Mouse (Mus musculus) layer of hippocampus, postnatal 10 days (tissue): ENCODE measurements at regions not wholly inside any gene's neighbourhood (a gene's known extent, or its start where the extent isn't known, plus 50 kb on each side); places are given as distances from the start of the nearest gene placed in this dataset.

Experiments
- DNase-seq, 2 experiments: peaks; one replicate each; pipeline ENCODE4 v3.0.0; 2021; ENCODE audit warnings: low spot score in 2 of 2

GRCm38 (mm10) chr9:31583983-31584382 is 119.7 kb upstream of the Tmem45b start:
- DNase-seq: no peak

GRCm38 (mm10) chr9:31582947-31583346 is 118.7 kb upstream of the Tmem45b start:
- DNase-seq: no peak

- no peak for DNase-seq
Observed at GRCm38 (mm10) chr9:31578506-31579173, 114.4 kb upstream of the Tmem45b start.

- peak; percentile 20 to 35 for DNase-seq
Observed at GRCm38 (mm10) chr9:31577066-31577465, 112.8 kb upstream of the Tmem45b start.

- no peak for DNase-seq
Observed at GRCm38 (mm10) chr9:31567029-31567428, 102.8 kb upstream of the Tmem45b start.

- peak; percentile 39 to 56 for DNase-seq
Observed at GRCm38 (mm10) chr9:31566257-31567007, 102.2 kb upstream of the Tmem45b start.

- no peak for DNase-seq
Observed at GRCm38 (mm10) chr9:31564996-31565773, 100.9 kb upstream of the Tmem45b start.

- DNase-seq: no peak
Observed at GRCm38 (mm10) chr9:31563541-31563940, 99.3 kb upstream of the Tmem45b start.

GRCm38 (mm10) chr9:31560226-31560556 is 95.9 kb upstream of the Tmem45b start:
- no peak for DNase-seq

GRCm38 (mm10) chr9:31559506-31560225 is 95.4 kb upstream of the Tmem45b start:
- DNase-seq: peak; percentile 71 to 82

GRCm38 (mm10) chr9:31543691-31544052 is 79.4 kb upstream of the Tmem45b start:
- no peak for DNase-seq

GRCm38 (mm10) chr9:31542909-31543690 is 78.8 kb upstream of the Tmem45b start:
- DNase-seq: peak; percentile 90 to 93

GRCm38 (mm10) chr9:31541615-31542191 is 77.4 kb upstream of the Tmem45b start:
- no peak for DNase-seq

- DNase-seq: no peak
Observed at GRCm38 (mm10) chr9:31538458-31539210, 74.4 kb upstream of the Tmem45b start.

- no peak for DNase-seq
Observed at GRCm38 (mm10) chr9:31529021-31529420, 64.8 kb upstream of the Tmem45b start.

GRCm38 (mm10) chr9:31527216-31527615 is 63.0 kb upstream of the Tmem45b start:
- DNase-seq: no peak
